Mouse (Mus musculus): ENCODE data around the gene Nfe2.
A peak's percentile ranks its signal among the peaks of the same experiment; 100 is the strongest.
"Not testable (repeated sequence)": the region's sequence is repeated elsewhere in the genome, so short reads cannot be mapped to it uniquely, and the experiment has no call there.

Nfe2 gene

DNA sequence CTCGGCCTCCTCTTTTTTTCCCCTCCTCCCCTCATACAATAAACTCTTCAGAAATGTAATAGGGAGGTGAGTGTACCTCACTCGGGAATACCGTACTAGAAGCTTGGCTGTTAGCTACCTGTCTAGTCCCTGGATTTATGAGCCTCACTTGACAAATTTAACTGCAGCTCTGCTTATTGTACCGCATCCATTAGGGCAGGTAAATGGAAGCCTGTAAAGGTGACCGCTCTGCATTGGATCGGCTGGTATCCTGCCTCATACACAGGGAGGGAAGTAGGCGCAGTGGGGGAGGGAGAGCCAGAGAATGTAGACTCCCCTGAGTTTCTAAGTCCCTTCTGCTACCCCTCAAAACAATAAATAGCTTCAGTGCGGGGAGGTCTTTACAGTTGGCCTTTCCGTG, 32.6 kb upstream of the Nfe2 start:
- no peak for DNase-seq (ENCODE audit: low spot score)

GRCm38 (mm10) chr15:103290417-103290816, 32.2 kb upstream of the Nfe2 start:
- DNase-seq (ENCODE audit: low spot score) = no peak

DNA sequence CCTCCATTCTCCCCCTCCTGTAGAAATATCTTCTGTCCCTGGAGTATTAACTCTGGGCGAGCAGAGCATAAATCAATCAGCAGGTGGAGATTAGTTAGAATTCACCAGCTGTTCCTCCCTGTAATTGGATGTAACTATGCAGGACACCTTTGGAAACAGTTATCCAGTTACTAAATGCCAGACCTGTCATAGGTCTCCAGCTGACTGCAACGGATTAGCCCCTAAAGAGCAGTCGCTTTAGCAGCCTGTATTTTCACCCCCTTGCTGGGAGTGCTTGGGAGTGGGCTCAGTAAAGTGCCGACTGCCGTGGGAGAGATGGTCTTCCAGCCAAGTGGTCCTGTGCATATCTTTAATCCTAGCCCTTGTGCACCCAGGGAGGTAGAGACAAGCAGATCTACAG, 31.4 kb upstream of the Nfe2 start:
- DNase-seq (ENCODE audit: low spot score) = no peak

- DNase-seq (ENCODE audit: low spot score) = peak; percentile 60
These were observed 27.7 kb upstream of the Nfe2 start for GRCm38 (mm10) chr15:103285778-103286417.

GRCm38 (mm10) chr15:103284647-103285046, 26.4 kb upstream of the Nfe2 start:
- peak; percentile 64 for DNase-seq (ENCODE audit: low spot score)

DNA sequence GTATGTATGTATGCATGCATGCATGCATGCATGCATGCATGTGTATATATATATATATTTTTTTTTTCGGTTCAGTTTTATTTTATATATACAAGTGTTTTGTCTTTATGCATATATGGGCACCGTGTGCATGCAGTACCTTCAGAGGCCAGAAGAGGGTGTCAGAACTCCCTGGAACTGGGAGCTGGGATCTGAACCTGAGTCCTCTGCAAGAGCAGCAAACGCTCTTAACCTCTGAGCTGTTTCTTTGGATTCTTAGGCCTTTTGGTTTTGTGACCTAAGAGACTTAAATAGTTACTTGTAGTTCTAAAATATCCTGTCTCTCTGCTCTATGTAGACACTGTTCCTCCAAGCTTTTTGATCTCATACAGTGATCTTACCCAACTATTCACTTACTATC, 25.9 kb upstream of the Nfe2 start:
- peak; percentile 79 for DNase-seq (ENCODE audit: low spot score)

DNA sequence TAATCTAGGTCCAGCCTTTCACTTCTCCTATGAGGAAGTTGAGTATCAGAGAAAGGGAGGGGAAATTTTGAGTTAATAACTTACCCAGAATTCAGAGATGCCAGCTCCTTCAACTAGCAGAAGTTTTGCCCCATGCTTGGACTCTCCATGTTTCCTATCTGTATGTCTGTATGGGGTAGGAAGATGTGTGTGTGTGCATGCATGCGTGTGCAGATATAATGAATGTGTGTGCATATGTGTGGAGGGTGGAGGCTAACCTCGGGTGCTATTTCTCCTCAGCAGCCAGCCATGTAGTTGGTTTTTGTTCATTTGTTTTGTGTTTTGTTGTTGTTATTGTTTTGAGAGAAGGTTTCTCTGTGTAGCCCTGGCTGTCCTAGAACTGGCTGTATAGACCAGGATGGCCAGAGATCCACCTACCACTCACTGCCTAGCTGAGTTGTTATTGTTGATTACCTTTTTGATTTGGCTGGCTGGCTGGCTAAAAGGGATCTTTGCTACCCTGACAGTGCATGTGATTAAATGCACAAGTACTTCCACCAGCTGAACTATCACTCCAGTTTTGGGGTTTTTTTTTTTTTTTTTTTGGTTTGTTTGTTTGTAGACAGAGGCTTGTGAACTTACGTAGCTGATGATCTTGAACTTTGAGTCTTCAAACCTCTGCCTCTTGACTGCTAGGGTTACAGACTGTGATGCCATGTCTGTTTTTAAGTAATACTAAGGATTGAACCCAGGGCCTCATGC, 23.4 kb upstream of the Nfe2 start:
- no peak for DNase-seq (ENCODE audit: low spot score)

DNA sequence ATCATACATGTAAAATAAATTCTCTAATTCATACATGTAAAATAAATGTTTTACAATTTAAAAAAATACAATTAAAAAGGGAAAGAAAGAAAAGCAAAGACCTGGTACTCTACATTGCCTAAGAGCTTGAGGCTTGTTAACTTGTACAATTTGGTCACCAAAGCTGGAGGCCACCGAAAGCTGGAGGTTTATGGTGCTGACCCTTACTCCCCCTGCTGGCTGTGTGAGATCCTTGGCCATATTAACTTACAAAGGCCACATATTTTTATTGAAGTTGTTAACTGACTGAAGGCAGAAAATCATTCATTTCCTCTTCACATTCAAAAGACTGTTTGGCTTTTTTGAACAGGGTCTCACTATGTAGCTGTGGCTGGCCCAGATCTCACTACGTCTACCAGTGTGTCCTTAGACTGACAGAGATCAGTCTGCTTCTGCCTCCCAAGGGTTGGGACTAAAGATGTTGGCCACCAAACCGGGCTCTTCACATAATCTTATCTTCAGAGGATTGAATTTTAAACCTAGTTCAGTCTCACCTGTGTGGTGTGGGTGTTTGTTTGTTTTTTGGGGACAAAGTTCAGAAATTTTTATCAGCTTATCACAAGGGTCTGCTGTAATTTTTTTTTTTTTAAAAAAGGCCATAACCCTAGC, 22.7 kb upstream of the Nfe2 start:
- no peak for DNase-seq (ENCODE audit: low spot score)

GRCm38 (mm10) chr15:103279750-103280149, 21.5 kb upstream of the Nfe2 start:
- DNase-seq (ENCODE audit: low spot score) = peak; percentile 70

DNA sequence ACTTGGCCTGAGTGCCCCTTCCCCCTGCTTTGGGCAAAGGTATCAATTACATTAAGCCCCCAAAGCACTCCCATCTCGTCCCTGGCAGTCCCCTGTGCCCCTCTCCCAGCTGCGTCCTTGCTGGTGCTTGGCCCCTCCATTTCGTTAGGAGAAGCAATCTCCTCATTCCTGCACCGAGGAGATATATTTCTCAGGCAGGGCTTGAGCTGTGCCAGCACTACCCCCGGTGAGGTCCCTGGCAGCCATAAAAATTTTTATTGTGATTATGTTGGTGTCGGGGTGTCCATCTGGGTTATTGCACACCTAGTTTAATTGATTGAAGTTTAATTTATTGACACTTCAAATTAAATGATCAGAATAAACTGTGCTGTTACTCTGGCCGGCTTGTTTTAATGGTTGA, 19.7 kb upstream of the Nfe2 start:
- DNase-seq (ENCODE audit: low spot score) = no peak

DNA sequence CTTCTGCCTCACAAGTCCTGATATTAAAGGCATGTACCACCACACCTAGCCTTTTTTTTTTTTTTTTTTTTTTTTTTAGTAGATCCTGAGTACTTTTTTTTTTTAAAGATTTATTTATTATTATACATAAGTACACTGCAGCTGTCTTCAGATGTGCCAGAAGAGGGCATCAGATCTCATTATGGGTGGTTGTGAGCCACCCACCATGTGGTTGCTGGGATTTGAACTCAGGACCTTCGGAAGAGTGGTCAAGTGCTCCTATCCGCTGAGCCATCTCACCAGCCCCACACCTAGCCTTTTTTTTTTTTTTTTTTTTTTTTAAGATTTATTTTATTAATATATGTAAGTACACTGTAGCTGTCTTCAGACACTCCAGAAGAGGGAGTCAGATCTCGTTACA, 17.7 kb upstream of the Nfe2 start:
- DNase-seq (ENCODE audit: low spot score) = not testable (repeated sequence)

DNA sequence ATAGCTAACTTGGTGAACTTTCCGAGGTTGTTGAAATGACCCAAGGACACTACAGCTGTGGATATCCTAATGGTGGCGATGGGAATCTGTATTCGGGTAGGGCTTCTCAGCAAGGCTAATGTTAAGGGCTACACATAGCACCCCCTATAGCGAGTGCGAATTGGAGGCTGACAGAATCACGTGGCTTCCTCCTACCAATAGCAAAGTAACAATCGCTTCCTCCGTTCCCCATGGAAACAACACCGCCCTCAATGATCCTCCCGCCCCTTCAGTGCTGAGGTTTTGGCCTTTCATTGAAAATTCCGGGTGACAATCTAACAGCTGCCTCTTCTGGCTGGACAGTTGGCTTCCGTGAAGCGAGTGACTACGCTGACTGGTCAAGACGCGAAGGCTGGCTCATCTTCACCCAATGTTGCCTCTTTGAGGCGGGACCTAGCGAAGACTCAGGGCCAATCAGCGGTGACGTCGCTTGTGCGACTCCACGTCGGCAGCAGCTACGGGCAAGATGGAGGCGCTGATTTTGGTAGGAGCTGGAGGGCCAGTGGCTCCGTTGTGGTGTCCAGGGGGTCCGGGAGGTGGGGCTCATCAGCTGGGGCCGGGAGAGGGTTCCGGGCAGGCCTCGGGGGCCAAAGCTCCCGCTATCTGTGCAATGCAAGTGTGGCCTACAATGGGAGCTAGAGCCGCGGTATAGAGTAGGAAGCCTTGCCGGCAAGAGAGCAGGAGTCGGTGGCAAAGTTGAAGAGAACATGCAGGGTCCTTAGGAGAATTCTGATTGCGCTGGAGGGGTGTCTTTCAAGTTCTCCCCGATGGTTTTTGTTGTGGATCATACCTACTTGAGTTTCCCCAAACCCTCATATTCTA, 14.4 kb upstream of the Nfe2 start, which contains the start of gene Copz1:
Gene Copz1, plus strand, starts transcription at position 296 of the 861 bp plus-strand sequence.
- peak; percentile 91 for DNase-seq (ENCODE audit: low spot score)

DNA sequence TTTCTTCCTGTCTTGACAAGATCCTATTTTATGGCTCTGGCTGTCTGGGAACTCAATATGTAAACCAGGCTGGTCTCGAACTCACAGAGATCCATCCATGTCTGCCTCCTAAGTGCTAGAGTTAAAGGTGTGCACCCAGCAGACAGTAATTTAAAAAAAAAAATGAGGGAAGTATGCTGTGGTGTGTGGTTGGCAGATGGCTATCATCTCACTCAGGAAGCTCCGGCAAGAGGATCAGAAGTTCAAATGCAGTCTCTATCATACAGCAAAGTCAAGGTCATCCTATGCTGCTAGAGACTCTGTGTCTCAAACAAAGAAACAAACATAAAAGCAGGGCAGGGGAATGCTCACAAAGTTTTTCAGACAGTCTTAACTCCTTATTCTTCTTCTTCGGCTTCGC, 10.7 kb upstream of the Nfe2 start:
- no peak for DNase-seq (ENCODE audit: low spot score)

DNA sequence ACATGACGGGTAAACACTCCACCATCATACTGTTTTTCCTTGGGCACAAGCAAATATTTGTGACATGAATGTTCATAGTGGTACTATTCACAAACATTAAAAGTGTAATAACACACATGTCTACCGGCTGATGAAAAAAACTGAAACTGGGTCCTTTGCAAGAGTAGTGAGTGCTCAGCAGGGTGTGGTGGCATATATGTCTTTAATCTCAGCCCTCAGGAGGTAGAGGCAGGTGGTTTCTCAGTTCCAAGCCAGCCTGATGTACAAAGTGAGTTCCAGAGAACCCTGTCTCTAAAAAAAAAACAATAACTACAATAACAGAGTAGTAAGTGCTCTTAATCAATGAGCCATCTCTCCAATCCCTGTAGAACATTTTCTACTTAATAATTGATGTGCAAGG, 6.6 kb upstream of the Nfe2 start:
- DNase-seq (ENCODE audit: low spot score) = no peak

- no peak for DNase-seq (ENCODE audit: low spot score)
These were observed 1.8 kb upstream of the Nfe2 start for GRCm38 (mm10) chr15:103259989-103260388.

DNA sequence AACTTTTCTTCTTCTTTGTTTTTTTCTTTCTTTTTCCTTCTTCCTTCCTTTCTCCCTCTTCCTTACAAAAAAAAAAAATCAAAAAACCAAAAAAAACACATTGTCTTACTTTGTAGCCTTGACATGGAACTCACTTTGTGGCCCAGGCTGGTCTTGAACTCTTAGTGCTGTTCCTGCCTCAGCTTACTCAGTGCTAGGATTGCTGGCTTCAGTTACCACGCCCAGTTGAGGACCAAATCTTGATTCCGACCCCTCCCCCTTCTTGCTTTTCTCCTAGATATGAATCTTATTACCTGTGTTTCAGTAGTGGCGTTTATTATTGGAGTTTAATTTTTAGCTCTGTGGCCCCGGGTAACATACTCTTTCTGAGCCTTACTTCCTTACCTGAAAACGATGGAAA, 959 bp upstream of the Nfe2 start:
- no peak for DNase-seq (ENCODE audit: low spot score)

DNA sequence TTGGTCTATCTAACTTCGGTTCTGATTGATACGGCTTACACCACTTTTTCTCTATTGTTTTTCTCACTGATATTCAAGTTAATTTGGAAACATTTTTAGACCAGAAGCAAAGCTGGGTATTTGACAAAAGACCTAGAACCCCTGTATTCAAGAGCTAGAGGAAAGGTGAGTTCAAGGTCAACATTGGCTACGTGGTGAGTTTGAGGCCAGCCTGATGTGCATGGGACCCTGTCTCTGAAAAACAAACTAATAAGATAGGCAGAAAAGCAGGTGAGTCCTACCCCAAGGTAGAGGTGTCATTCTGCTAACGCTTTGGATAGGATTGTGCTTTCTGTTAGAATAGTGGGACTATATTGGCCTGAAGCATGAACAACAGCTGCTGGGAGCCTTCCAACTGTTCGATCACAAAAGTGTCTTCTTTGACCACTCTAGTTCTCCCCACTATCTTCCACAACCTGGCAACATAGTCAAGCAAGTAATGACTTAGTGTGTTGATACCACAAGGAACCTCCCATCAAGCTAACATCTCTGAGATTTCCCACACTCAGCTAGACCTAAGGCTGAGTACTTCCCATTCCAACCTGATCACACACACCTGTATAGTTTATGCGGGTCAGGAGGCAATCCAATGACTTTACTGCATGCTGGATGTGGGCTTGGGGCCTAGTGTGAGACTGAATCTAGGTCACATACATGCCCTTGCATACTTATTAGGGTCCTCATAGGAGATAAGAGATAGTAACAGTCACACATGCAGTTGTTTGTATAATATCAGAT, 1.8 kb downstream of the Nfe2 start:
- DNase-seq (ENCODE audit: low spot score) = no peak

DNA sequence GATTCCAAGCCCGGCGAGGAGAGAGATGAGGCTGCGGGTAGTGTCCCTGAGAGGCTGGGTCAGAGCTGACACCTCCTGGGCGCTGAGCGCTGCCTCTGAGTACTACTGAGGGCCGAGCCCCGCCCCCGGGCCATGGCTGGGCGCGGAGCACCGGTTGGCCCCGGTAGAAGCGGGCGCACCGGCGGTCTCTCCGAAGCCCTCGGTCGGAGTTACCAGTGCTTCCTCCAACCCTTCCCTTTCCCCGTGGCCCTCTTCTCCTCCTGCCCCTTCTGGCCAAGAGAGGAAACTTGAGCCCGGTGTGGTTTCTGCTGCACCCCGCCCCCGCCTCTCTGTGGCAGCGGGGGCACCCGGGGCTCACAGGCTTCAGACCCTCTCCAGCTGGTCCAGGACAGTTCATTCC, 3.0 kb downstream of the Nfe2 start:
- DNase-seq (ENCODE audit: low spot score) = peak; percentile 62

DNA sequence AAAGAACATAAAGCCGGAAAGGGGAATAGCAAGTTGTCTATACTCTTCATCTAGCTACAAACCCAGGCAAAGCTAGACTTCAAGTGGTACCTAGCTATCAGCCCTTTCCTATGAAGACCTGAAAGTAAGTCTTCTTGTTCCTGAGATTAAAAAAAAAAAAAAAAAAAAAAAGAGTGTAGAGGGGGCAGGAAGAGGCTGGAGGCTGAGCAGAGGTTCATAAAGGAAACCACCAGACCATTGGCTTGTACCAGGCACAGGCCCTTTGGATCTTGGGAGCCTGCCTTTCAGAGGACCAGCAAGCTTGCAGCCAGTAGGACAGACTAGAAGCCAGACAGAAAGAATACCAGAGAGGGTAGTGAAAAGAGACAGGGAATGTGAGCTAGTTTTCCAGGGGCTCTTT, 4.9 kb downstream of the Nfe2 start:
- DNase-seq (ENCODE audit: low spot score) = no peak

GRCm38 (mm10) chr15:103252660-103253059, 5.5 kb downstream of the Nfe2 start:
- no peak for DNase-seq (ENCODE audit: low spot score)

DNA sequence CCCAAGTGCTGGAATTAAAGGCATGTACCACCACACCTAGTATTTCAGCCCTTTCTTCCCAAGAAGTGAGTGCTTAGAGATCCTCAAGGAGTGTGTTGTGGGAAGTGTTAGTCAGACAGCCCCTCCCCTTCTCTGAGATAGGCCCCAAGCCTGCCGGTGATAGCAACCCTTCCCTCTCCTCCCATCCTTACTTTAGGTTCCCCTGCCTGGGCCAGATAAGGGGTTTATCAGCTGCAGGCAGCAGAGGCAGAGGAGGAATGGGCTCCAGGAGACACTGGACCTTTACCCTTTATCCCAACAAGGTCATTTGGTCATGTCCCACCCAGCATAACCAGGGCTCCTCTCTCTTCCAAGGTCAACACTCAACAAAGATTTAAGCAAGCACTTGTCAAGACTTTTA, 6.6 kb downstream of the Nfe2 start:
- no peak for DNase-seq (ENCODE audit: low spot score)
